Mouse (Mus musculus): Measurements from ENCODE around the gene Gm10358. TPM values are rescaled to one million over a fixed set of nuclear protein-coding genes. Genes with fewer than 3 reads are reported as not detected.
"Not testable (repeated sequence)": the region's sequence is repeated elsewhere in the genome, so short reads cannot be mapped to it uniquely, and the experiment has no call there.

Gm10358 gene
- polyA plus RNA-seq (2014; fragmentation: Nextera tagmentation; extraction: Ambion mirVana), result 0.24 and 0.25 TPM in 2 replicates

DNA sequence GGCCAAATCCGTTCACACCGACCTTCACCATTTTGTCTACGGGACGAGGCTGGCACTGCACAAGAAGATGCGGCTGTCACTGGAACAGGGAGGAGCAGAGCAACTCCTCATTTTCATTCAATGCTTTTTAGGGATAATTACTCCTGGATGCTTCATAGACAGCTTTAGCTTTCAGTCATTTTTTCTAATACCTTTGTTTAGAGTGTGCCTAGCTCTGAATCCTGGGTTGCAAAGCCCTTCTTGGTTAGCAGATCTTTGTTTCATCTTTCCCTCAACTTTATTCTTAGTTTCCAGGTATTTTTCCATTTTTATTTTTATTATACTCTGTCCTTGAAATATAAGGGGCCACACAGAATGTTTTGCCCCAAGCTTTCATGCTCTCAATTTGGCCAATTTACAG lies at the start of gene Gm10358:
Gene Gm10358 (minus strand): TSS at position 101 of the 400 bp plus-strand sequence.
- Histone ChIP-seq H3K27ac (ENCODE audit: low read depth, low read length) (no peak within 1 kb of the TSS), H3K9me3 (replicated peaks; ENCODE audit: control insufficient read depth, low read length) (no peaks in the 10 kb centered on the region), H3K9ac (ENCODE audit: low read depth, low read length) (no peak within 1 kb of the TSS), H3K27me3 (ENCODE audit: control insufficient read depth, insufficient read depth, low read length) (no peaks in the 10 kb centered on the region), H3K36me3 (ENCODE audit: control insufficient read depth, insufficient read depth, low read length) (no peaks in the 10 kb centered on the region), H3K4me2 (no peak within 1 kb of the TSS), H3K4me3 (ENCODE audit: low read depth, low read length) (no peak within 1 kb of the TSS), H3K4me1 (ENCODE audit: control insufficient read depth, insufficient read depth, low read length) (no peaks in the 10 kb centered on the region)
- no peak for ATAC-seq (replicated peaks; ENCODE audit: insufficient number of reproducible peaks, low FRiP score, low TSS enrichment)
- 86% methylated on average over 5 of the region's 5 CpGs for WGBS (ENCODE audit: insufficient replicate concordance)

DNA sequence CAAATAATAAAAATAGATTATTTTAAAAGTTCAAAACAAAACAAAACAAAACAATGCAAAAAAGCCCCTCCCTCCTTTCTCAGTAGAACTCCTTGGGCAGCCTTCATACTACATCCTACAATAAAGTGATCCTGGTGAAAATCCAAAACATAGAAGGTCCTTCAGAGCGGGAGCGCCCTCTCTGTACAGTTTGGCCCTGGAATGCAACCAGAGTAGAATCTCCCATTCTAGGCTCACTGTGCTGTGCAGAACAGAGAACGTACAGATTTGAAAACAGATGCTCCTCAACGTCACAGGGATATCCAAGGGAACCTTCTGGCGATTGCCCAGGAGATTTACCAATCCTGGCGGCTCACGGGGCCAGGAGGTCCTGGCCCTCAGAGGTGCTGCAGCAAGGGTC lies 42.0 kb upstream of the Gm10358 start, which contains the start of gene Iqcm:
Gene Iqcm (plus strand): TSS at position 301 of the 400 bp plus-strand sequence.
- Histone ChIP-seq H3K27ac (ENCODE audit: low read depth, low read length) (no peak within 1 kb of the TSS), H3K4me1 (ENCODE audit: control insufficient read depth, insufficient read depth, low read length) (no peaks in the 10 kb centered on the region), H3K27me3 (ENCODE audit: control insufficient read depth, insufficient read depth, low read length) (no peaks in the 10 kb centered on the region), H3K36me3 (ENCODE audit: control insufficient read depth, insufficient read depth, low read length) (no peaks in the 10 kb centered on the region), H3K4me2 (no peak within 1 kb of the TSS), H3K9me3 (replicated peaks; ENCODE audit: control insufficient read depth, low read length) (no peaks in the 10 kb centered on the region), H3K9ac (ENCODE audit: low read depth, low read length) (no peak within 1 kb of the TSS), H3K4me3 (ENCODE audit: low read depth, low read length) (no peak within 1 kb of the TSS)
- 87% methylated on average over 7 of the region's 7 CpGs for WGBS (ENCODE audit: insufficient replicate concordance)
- no peak for ATAC-seq (replicated peaks; ENCODE audit: insufficient number of reproducible peaks, low FRiP score, low TSS enrichment)

GRCm38 (mm10) chr8:75415696-75416095 lies 9.3 kb upstream of the Gm10358 start:
- not testable (repeated sequence) for H3K9me3 ChIP-seq (replicated peaks; ENCODE audit: control insufficient read depth, low read length); H3K36me3 ChIP-seq (ENCODE audit: control insufficient read depth, insufficient read depth, low read length); H3K27ac ChIP-seq (ENCODE audit: low read depth, low read length); H3K4me3 ChIP-seq (ENCODE audit: low read depth, low read length); H3K9ac ChIP-seq (ENCODE audit: low read depth, low read length); ATAC-seq (replicated peaks; ENCODE audit: insufficient number of reproducible peaks, low FRiP score, low TSS enrichment); H3K4me1 ChIP-seq (ENCODE audit: control insufficient read depth, insufficient read depth, low read length); H3K27me3 ChIP-seq (ENCODE audit: control insufficient read depth, insufficient read depth, low read length); H3K4me2 ChIP-seq
- 75% methylated on average over 3 of the region's 3 CpGs for WGBS (ENCODE audit: insufficient replicate concordance)

DNA sequence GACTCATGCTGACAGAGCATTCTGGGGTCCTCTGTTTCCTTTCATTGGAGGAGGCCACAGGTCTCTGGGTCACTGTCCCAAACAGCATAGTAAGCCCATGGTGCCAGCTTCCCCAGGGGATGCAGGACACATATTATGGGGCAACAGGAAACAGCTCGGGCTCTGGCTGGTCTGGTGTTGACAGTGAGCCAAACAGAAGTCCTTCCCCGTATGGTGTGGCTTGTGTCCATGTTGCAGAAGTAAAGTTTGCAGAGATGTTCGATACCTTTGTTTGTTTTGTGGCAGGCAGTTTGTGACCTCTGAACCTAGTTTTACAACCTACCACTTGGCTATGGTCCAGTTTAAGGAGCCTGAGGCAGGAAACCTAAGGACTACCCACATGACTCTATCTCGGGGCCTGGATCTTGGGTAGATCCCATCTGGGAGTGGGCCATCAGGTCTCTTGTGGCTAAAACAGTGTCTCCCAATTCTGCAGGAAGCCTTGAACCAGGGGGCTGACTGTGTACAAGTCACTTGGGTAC lies 21.6 kb downstream of the Gm10358 start:
- WGBS (ENCODE audit: insufficient replicate concordance), result 79% methylated on average over 4 of the region's 4 CpGs
- Histone ChIP-seq H3K4me1 (ENCODE audit: control insufficient read depth, insufficient read depth, low read length) (no peaks in the 10 kb centered on the region), H3K4me3 (ENCODE audit: low read depth, low read length) (no peak overlapping the region), H3K9ac (ENCODE audit: low read depth, low read length) (no peak overlapping the region), H3K27ac (ENCODE audit: low read depth, low read length) (no peak overlapping the region), H3K36me3 (ENCODE audit: control insufficient read depth, insufficient read depth, low read length) (no peaks in the 10 kb centered on the region), H3K4me2 (no peak overlapping the region), H3K27me3 (ENCODE audit: control insufficient read depth, insufficient read depth, low read length) (no peaks in the 10 kb centered on the region), H3K9me3 (replicated peaks; ENCODE audit: control insufficient read depth, low read length) (no peaks in the 10 kb centered on the region)
- no peak for ATAC-seq (replicated peaks; ENCODE audit: insufficient number of reproducible peaks, low FRiP score, low TSS enrichment)

- no peaks in the 10 kb centered on the region for H3K9me3 ChIP-seq (replicated peaks; ENCODE audit: control insufficient read depth, low read length)
- no peak overlapping the region for H3K4me2 ChIP-seq
- H3K4me1 ChIP-seq (ENCODE audit: control insufficient read depth, insufficient read depth, low read length), result no peaks in the 10 kb centered on the region
- 68% methylated on average over 1 of the region's 1 CpGs for WGBS (ENCODE audit: insufficient replicate concordance)
- H3K36me3 ChIP-seq (ENCODE audit: control insufficient read depth, insufficient read depth, low read length), result no peaks in the 10 kb centered on the region
- no peak overlapping the region for H3K27ac ChIP-seq (ENCODE audit: low read depth, low read length)
- ATAC-seq (replicated peaks; ENCODE audit: insufficient number of reproducible peaks, low FRiP score, low TSS enrichment), result no peak
- H3K4me3 ChIP-seq (ENCODE audit: low read depth, low read length), result no peak overlapping the region
- H3K9ac ChIP-seq (ENCODE audit: low read depth, low read length), result no peak overlapping the region
- no peaks in the 10 kb centered on the region for H3K27me3 ChIP-seq (ENCODE audit: control insufficient read depth, insufficient read depth, low read length)
These were observed 30.8 kb downstream of the Gm10358 start for GRCm38 (mm10) chr8:75375530-75376123.

- H3K4me2 ChIP-seq, result no peak overlapping the region
- ATAC-seq (replicated peaks; ENCODE audit: insufficient number of reproducible peaks, low FRiP score, low TSS enrichment), result no peak
- no peaks in the 10 kb centered on the region for H3K9me3 ChIP-seq (replicated peaks; ENCODE audit: control insufficient read depth, low read length)
- WGBS (ENCODE audit: insufficient replicate concordance), result 86% methylated on average over 2 of the region's 2 CpGs
- H3K36me3 ChIP-seq (ENCODE audit: control insufficient read depth, insufficient read depth, low read length), result no peaks in the 10 kb centered on the region
- H3K4me3 ChIP-seq (ENCODE audit: low read depth, low read length), result no peak overlapping the region
- H3K9ac ChIP-seq (ENCODE audit: low read depth, low read length), result no peak overlapping the region
- H3K27ac ChIP-seq (ENCODE audit: low read depth, low read length), result no peak overlapping the region
- H3K4me1 ChIP-seq (ENCODE audit: control insufficient read depth, insufficient read depth, low read length), result no peaks in the 10 kb centered on the region
- H3K27me3 ChIP-seq (ENCODE audit: control insufficient read depth, insufficient read depth, low read length), result no peaks in the 10 kb centered on the region
These were observed 34.4 kb downstream of the Gm10358 start for GRCm38 (mm10) chr8:75372006-75372405.

Other genes starting within 250 kb of the Gm10358 start
- 0.10 and 0.16 TPM in 2 replicates for gene Rasd2, start 192.6 kb downstream of the Gm10358 start, polyA plus RNA-seq (2014; fragmentation: Nextera tagmentation; extraction: Ambion mirVana)
- gene Iqcm, start 42.1 kb upstream of the Gm10358 start, polyA plus RNA-seq (2014; fragmentation: Nextera tagmentation; extraction: Ambion mirVana), result not detected in 2 replicates